Mouse (Mus musculus) C2C12 (cell line): ENCODE results near the gene Siglec1. TPM values are rescaled to one million over a fixed set of nuclear protein-coding genes. Genes with fewer than 3 reads are reported as not detected.

ENCODE experiments used
- H3K27me3 ChIP-seq: one replicate; pipeline ENCODE4 v1.6.1; 2011; ENCODE audit not compliant: control insufficient read depth, insufficient read depth, insufficient read length
- H3K36me3 ChIP-seq: one replicate; pipeline ENCODE4 v1.6.1; 2011; ENCODE audit not compliant: control insufficient read depth, insufficient read depth
- H3K4me3 ChIP-seq: one replicate; pipeline ENCODE4 v1.5.1; 2011; ENCODE audit warnings: mild to moderate bottlenecking, control low read depth; ENCODE audit not compliant: poor library complexity, insufficient read depth, severe bottlenecking
- H3K79me2 ChIP-seq: one replicate; pipeline ENCODE4 v1.6.1; 2011; ENCODE audit not compliant: control insufficient read depth, insufficient read depth
- H3K79me3 ChIP-seq: one replicate; pipeline ENCODE4 v1.6.1; 2011; ENCODE audit warnings: low read depth, control low read depth
- H3ac ChIP-seq: one replicate; pipeline ENCODE3; 2011; ENCODE audit warnings: low read depth; ENCODE audit not compliant: control insufficient read depth, insufficient read length
- CEBPB ChIP-seq: IDR thresholded peaks from one replicate; pipeline ENCODE4 v1.6.1; 2011; ENCODE audit warnings: low read depth, mild to moderate bottlenecking, control low read depth, moderate library complexity
- CTCF ChIP-seq: IDR thresholded peaks from one replicate; pipeline ENCODE4 v1.5.1; 2011; ENCODE audit not compliant: control insufficient read depth, insufficient read depth, insufficient read length
- FOSL1 ChIP-seq: IDR thresholded peaks from one replicate; pipeline ENCODE4 v1.8.0; 2011; ENCODE audit warnings: mild to moderate bottlenecking, low read length; ENCODE audit not compliant: poor library complexity, insufficient read depth, severe bottlenecking
- MAX ChIP-seq: IDR thresholded peaks from one replicate; pipeline ENCODE4 v1.6.1; 2011; ENCODE audit warnings: mild to moderate bottlenecking, control low read depth
- MYOD1 ChIP-seq: IDR thresholded peaks from one replicate; pipeline ENCODE4 v1.6.1; 2011; ENCODE audit warnings: low read depth; ENCODE audit not compliant: control insufficient read depth, insufficient read length
- MYOG ChIP-seq: IDR thresholded peaks from one replicate; pipeline ENCODE4 v1.6.1; 2011; ENCODE audit not compliant: control insufficient read depth, insufficient read length; ENCODE audit errors: extremely low read depth
- USF1 ChIP-seq: IDR thresholded peaks from one replicate; pipeline ENCODE4 v1.6.1; 2011; ENCODE audit warnings: low read depth, mild to moderate bottlenecking, control low read depth, moderate library complexity
- polyA plus RNA-seq: library from polyadenylated mRNA; unstranded; fragments of >200 nt; fragmentation: generic; extraction: Trizol; gene quantifications from one replicate; pipeline ENCODE4 v1.2.1, GENCODE M21; 2012; ENCODE audit warnings: missing spikeins

Gene Siglec1
- polyA plus RNA-seq, 1 experiment, result 0.01 TPM

DNA sequence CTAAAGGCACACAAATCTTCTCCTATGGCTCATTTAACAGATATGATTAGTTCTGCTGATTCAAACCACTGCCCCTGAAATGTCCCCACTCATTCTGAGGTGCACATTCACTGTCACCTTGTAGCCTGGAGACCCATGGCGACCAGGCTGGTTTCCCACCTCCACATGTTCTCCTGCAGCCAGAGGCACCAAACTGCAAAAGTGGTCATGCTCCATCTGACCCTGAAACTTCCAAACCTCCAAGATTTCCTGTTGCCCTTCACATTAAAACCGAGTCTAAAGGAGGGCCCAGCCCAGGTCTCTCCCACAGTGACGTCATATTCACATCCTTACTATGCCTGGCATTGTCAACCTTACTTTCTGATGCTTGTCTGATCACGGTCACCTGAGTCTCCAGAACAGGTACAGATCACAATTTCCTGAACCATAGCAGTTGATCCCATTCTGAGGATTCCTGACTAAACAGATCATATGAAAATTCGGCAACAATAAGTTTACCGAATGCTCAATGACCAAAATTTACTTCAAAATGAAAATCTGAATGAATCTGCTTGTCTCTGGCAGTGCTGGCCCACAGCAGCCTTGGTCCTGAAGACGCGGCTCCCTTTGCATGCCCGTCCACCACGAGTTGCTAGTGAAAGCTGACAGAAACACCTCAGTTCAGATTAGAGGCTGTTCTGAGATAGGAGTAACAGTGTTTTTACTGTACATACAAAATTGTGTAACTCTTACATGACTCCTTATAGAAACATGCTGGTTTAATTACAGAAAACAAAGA is 45.7 kb upstream of the Siglec1 start:
- H3K27me3 ChIP-seq, result no peaks in the 10 kb centered on the region
- no peak overlapping the region for H3ac ChIP-seq
- TF ChIP-seq USF1 (no peak), FOSL1 (no peak), MYOD1 (no peak), CEBPB (no peak), MAX (no peak), MYOG (no peak), CTCF (no peak)
- H3K79me2 ChIP-seq, result no peaks in the 10 kb centered on the region
- no peaks in the 10 kb centered on the region for H3K79me3 ChIP-seq
- H3K4me3 ChIP-seq, result no peak overlapping the region
- no peaks in the 10 kb centered on the region for H3K36me3 ChIP-seq

- H3K27me3 ChIP-seq, result no peaks in the 10 kb centered on the region
- H3ac ChIP-seq, result no peak overlapping the region
- H3K4me3 ChIP-seq, result no peak overlapping the region
- no peaks in the 10 kb centered on the region for H3K79me3 ChIP-seq
- no peaks in the 10 kb centered on the region for H3K36me3 ChIP-seq
- no peak for TF ChIP-seq MYOG
- no peak for TF ChIP-seq MYOD1
- no peak for TF ChIP-seq MAX
- TF ChIP-seq USF1, result no peak
- no peak for TF ChIP-seq CEBPB
- TF ChIP-seq FOSL1, result no peak
- TF ChIP-seq CTCF, result no peak
- H3K79me2 ChIP-seq, result no peaks in the 10 kb centered on the region
Measured at GRCm38 (mm10) chr2:131130849-131131248, 44.3 kb upstream of the Siglec1 start.

- Histone ChIP-seq H3K4me3 (no peak overlapping the region), H3K36me3 (no peaks in the 10 kb centered on the region), H3ac (no peak overlapping the region), H3K79me2 (no peaks in the 10 kb centered on the region), H3K27me3 (no peaks in the 10 kb centered on the region), H3K79me3 (no peaks in the 10 kb centered on the region)
- TF ChIP-seq CTCF (no peak), FOSL1 (no peak), MAX (no peak), MYOD1 (no peak), USF1 (no peak)
Measured at GRCm38 (mm10) chr2:131129836-131130235, 43.3 kb upstream of the Siglec1 start.

DNA sequence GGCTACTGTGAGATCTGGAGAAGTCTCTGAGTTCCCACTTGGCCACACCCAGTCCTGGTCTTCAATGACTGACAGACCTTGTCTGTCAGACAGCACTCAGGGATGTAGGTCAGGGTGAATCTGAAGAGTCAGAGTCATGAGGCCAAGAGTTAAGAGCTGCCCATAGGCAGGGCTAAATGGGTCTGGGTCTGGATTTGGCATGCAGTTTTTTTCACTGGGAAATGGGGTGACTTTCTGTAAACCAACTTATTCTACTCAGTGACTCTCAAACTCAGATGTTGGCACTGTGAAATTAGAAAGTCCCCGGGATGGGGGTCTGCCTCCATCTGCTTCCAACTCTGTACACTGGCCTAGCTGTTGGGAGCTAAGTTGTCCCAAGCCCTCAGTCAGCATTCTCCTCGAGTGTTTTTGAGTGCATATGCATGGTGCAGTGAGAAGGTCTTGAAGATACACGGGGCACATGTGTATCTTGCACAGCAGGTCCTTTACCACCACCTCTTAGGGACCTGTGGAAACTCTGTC is 42.1 kb upstream of the Siglec1 start:
- Histone ChIP-seq H3K4me3 (no peak overlapping the region), H3K79me3 (no peaks in the 10 kb centered on the region), H3ac (no peak overlapping the region), H3K36me3 (no peaks in the 10 kb centered on the region), H3K79me2 (no peaks in the 10 kb centered on the region), H3K27me3 (no peaks in the 10 kb centered on the region)
- TF ChIP-seq CTCF, result no peak
- TF ChIP-seq FOSL1, result no peak
- no peak for TF ChIP-seq USF1
- no peak for TF ChIP-seq CEBPB
- no peak for TF ChIP-seq MYOG
- no peak for TF ChIP-seq MYOD1
- no peak for TF ChIP-seq MAX

GRCm38 (mm10) chr2:131128211-131128610 is 41.6 kb upstream of the Siglec1 start:
- Histone ChIP-seq H3K79me2 (no peaks in the 10 kb centered on the region), H3ac (no peak overlapping the region), H3K4me3 (no peak overlapping the region), H3K79me3 (no peaks in the 10 kb centered on the region), H3K36me3 (no peaks in the 10 kb centered on the region), H3K27me3 (no peaks in the 10 kb centered on the region)
- TF ChIP-seq MYOG (no peak), FOSL1 (no peak), USF1 (no peak), CTCF (no peak)

GRCm38 (mm10) chr2:131127161-131127730 is 40.7 kb upstream of the Siglec1 start, which contains the start of gene Hspa12b:
Gene Hspa12b, plus strand, starts transcription at chr2:131127280.
- Histone ChIP-seq H3K27me3 (no peaks in the 10 kb centered on the region), H3ac (no peak within 1 kb of the TSS), H3K79me3 (no peaks in the 10 kb centered on the region), H3K4me3 (peak within 1 kb of the TSS; percentile 21), H3K36me3 (no peaks in the 10 kb centered on the region), H3K79me2 (no peaks in the 10 kb centered on the region)
- TF ChIP-seq CEBPB (no peak), FOSL1 (no peak), CTCF (no peak), USF1 (no peak), MYOD1 (no peak), MAX (no peak), MYOG (no peak)
